Mouse (Mus musculus): ENCODE data around the gene Myh14.

Myh14 gene

DNA sequence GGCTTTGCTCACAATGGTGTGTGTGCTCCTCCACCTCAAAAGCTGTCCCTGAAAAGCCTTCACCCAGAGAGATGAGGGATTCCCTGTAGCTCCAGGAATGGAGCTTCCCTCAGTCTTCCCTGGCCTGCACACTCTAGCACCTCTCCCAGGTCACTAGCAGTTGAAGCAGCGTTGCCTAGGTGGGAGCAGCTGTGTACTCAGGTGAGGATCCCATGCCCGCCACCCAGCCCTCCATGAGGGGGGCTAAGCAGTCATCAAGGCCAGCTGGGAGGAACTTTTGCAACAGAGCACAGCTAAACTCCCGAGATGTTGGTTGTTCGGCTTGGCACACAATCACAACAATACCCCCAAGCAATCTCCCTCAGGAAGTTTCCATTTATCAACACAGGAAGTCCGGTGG lies 87.9 kb downstream of the Myh14 start:
- no peak for DNase-seq (ENCODE audit: low read depth, low spot score)

DNA sequence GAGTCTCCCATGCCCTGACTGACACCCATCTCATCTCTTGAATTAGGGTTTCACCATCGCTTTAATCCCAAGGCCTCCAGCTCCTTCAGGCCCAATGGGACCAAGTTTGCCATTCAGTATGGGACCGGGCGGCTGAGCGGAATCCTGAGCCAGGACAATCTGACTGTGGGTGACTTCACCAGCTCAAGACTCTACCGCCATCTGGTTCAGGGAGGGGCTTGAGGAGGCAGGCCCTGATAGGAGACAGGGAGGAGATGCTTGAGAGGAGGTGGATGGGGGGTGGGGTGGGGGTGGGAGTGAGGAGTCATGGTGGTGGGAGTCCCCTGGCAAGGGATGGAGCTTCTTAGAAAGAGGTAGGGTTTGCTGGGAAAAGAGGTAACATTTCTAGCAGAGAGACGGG lies 89.0 kb downstream of the Myh14 start:
- no peak for DNase-seq (ENCODE audit: low read depth, low spot score)

DNA sequence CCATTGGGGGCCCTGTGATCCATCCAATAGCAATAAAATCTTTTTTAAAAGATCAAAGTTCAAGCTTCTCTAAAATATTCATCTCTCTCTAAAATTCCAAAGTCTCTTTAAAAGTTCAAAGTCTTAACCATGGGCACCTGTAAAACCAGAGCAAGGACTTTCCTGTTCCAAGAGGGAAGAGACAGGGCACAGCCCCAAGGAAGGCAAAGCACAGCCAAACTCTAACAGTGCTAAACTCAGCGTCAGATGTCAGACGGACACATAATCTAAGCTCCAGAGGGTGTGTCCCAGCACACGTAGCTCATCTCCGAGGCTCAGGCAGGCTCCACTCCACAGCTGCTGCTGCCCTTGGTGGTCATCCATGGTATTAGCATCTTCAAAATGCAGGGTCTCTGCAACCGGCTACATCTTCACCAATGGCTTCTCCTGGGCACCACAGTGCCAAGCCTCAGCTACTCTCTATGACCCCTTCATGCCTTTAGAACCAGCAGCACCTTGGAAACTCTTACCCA lies 94.3 kb downstream of the Myh14 start:
- DNase-seq (ENCODE audit: low read depth, low spot score) = peak; percentile 55

DNA sequence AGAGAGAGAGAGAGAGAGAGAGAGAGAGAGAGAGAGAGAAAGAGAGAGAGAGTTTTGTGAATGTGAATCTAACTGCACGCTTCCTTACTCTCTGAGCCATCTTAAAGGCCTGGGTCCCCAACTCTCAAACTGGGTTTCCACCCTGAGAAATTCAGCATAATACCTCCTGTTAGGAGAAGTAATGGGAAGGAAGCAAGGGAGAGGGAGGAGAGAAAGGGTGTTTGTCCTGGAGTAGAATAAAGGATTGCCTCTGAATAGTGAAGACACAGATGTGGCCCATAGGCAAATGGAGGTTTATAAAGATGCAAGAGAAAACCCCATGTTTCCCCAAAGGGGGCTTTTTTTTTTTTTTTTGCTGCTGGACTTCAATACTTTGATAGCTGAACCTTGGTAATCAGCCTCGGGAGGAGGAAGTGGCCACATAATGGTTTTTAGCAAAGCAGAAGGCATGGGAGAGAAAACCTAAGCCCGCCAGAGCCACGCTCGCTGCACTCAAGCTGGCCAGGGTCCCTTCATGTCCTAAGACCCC lies 97.6 kb downstream of the Myh14 start:
- no peak for DNase-seq (ENCODE audit: low read depth, low spot score)

DNA sequence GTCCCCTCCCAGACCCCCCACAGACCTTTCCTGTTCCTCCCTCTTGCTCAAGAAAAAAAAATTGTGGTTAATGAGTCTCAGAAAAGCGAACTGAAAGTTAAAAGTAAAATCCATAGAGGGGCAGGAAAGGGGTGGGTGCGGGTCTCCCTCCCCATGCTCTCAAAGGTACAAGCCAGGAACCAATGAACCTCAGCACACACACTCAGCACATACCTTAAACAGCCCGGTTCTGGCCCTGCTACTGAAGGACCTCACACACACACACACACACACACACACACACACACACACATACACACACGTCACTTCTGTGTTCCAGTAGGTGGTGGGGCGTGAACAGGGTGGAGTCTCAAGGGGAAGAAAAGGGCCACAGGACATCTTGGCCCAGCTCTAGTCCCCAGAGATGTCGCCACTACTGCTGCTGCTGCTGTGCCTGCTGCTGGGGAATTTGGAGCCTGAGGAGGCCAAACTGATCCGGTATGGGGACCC lies 98.4 kb downstream of the Myh14 start, which contains the start of gene Napsa:
Gene Napsa, plus strand, starts transcription at position 168 of the 489 bp plus-strand sequence.
- no peak for DNase-seq (ENCODE audit: low read depth, low spot score)

DNA sequence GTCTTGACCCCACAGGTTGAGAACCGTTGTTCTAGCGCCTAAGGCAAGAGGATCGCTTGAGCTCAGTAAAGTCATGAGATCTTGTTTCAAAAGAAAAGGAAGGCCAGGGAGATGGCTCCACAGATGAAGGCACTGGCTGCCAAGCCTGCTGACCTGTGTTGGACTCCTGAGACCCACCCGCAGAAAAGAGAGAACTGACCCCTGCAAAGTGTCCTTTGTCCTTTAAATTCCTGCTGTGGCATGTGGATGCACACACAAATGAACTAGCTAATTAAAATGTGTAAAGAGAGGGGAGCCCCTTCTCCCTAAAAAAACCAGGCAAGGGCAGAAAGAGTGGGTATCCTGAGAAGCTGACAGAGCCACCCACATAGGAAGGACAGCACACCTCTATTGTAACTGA lies 98.8 kb downstream of the Myh14 start:
- no peak for DNase-seq (ENCODE audit: low read depth, low spot score)

DNA sequence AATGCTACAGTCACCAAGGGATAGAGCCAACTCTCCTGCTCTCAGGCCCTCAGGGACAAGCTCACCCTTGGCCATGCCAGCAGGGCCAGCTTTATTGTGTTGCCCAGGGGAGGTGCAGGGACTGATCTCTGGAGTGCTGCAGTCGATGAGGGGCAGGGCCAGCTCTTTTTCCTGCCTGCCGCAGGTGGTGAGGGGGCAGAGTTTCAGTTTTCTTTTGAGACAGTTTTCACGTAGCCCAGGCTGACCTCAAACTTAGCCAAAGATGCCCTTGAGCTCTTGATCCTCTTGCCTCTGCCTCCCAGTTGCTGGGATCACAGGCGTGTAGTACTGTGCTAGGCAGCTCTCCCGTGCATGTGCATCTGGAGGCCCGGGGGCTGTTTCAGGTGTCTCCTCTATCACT lies 99.7 kb downstream of the Myh14 start:
- no peak for DNase-seq (ENCODE audit: low read depth, low spot score)

DNA sequence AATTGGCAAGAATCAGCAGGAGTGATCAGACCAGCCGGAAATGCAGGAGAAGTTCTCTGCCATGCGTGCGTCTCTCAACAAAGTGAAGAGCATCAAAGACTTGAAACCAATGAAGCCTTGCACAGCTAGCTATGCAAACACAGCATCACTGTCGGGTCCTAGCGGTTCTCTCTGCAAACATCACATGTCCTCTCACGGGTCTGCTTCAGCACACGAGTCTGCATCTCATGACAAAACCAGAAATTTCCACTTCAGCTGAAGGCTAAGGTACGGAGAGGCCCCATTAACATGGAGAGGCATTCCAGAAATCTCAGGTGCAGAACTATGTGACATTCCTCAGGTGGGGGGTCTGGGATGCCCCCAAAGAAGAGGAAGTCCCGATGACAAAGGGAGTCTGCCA lies 101.8 kb downstream of the Myh14 start:
- DNase-seq (ENCODE audit: low read depth, low spot score) = no peak

DNA sequence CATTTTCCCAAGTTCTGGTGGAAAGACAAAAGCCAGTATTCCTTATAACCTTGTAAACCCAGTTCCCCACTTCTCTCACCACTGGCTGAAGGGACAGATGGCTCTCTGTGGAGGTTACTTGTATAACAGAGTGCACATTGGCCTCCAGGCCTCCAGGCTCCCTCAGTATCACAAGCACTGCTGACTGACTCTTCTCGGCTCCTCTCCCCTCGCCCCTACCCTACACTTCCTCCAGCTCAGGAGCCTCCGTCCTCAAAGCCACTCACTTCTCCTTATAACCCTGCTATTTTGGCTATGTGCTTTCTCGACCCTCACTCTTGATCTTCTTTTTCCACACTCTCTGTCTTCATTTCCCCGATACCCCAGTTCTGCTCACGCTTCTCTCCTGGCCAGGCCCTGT lies 105.2 kb downstream of the Myh14 start:
- DNase-seq (ENCODE audit: low read depth, low spot score) = no peak

DNA sequence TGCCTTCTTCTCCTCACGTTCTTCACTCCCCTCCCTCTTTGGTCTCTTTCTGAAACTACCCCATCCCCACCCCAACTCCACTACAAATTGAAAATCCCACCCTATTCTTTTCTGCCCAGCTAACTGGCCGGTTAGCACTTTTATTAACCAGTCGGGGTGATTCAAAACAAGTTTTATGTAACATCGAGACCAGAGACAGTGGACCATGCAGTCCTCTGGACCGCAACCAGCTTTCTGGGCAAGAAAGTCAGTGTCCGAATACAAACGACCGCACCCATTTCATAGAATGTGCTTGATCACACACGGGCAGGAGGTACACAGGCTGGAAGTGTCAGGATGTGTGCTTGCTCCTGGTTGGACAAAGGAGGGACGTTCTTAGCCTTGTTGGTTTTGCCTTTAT lies 106.2 kb downstream of the Myh14 start:
- no peak for DNase-seq (ENCODE audit: low read depth, low spot score)

DNA sequence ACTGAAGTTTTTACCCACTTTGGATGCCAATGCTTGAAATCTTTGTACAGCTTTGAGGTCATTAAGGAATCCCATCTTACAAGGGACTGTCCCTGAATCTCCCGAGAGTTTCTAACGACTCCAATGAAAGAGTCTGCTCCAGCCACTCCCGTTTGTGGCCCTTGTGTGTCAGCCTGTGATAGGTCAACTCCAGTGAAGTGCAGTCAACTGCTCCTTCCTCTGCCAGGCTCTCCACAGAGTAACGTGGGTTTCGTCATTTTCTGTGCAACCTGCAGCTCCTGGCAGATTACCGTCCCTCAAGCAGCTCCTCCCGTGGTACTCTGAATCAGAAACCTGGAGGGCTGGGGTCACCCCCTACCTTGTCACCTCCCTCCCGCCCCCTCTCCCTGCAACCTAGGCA lies 107.4 kb downstream of the Myh14 start:
- DNase-seq (ENCODE audit: low read depth, low spot score) = no peak

DNA sequence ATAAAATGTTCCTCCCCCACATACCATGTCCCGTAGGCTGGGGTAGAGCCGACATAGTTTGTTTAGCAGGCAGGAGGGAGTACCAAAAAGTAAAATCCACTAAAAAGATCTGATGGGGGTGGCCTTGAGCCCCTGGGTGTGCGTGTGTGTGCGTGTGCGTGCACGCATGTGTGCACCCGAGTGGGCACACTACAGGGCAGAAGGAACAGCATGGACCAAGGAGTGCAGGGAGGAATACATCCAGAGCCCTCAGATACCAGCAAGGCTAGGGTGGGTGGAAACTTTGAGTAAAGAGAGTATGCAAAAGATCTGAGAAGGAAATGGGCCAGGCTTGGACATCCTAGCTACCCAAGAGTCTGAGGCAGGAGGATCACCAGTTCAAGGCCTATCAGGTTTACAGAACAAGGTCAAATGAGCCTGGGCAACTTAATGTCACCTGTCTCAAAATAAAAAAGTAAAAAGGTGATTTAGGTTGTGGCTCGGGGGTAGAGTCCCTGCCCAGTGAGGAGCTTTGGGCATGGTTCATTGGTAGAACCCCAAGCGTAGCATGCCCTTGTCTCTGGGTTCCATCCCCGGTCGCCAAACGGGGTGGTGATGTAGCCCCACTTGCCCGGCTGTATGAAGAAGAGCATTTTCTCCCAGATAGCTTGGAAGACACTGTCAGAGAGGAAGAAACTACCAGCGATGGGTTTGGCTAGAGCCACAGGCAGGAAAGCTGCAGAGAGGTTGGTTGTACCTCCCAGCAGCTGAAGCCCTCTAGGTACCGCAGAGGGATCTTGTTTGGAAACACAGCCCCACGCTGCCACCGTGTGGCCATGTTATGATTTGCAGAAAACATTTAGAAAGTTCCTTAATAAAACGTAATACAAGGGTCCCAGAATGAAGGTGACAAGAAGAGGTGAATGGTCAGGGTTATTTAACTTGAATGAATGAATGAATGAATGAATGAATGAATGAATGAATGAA lies 109.9 kb downstream of the Myh14 start:
- peak; percentile 91 for DNase-seq (ENCODE audit: low read depth, low spot score)

DNA sequence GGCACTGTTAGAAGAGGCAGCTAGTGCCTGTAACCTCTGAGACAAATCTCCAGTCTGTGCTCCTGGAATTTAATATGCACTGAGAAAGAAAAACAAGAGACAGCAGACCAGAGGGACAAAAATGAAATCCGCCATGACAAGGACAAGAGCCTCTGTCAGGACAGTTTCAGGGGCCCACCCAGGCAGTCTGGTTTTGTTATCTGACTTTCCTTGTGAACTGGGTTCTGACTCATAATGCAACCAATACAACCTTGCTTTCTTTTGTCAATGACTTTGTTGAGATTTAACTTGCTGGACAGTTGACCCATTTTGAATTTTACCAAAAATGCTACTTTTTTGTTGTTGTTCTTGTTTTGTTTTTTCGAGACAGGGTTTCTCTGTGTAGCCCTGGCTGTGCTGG lies 113.0 kb downstream of the Myh14 start:
- DNase-seq (ENCODE audit: low read depth, low spot score) = no peak

Measured in ES-CJ7 (cell line).